Mouse (Mus musculus): ENCODE measurements around the gene Mafb.

- TF ChIP-seq CTCF (IDR thresholded peaks at IDR 0.05; ENCODE audit: low read depth, low read length) (no peak), POLR2A (IDR thresholded peaks at IDR 0.05; ENCODE audit: insufficient read depth, low read length) (no peak), EP300 (IDR thresholded peaks at IDR 0.05; ENCODE audit: insufficient read depth, low read depth, low read length) (no peak)
Observed at GRCm38 (mm10) chr2:160340121-160340520, 26.7 kb downstream of the Mafb start.
